Mouse (Mus musculus): ENCODE measurements around the gene Senp1.

DNA sequence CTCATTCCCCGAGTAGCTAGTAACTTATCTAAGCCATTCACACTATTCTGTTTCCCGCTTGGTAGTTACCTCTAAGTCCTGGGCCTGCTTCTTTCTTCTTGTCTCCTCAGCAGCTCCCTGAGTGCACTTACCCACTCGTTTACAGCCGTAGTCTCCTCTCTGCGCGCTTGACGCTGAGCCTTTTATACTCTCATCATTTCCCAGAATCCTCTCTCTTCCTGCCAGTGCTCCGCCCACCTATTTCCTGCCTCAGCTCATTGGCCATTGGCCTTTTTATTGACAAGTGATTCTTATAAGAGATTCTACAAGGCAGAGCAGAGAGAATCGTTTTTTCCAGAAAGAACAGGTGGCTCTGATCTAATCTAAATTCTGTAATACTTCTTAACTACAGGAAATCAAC lies 5.0 kb upstream of the Senp1 start:
- TF ChIP-seq POLR2A (IDR thresholded peaks at IDR 0.05; ENCODE audit: borderline replicate concordance, insufficient read depth, low read length) (no peak), CTCF (IDR thresholded peaks at IDR 0.05; ENCODE audit: borderline replicate concordance, insufficient read depth, low read depth, low read length) (no peak)
